Mouse (Mus musculus) heart, postnatal 0 days (tissue): ENCODE measurements around the gene Krt71.

Experiments
- CTCF ChIP-seq: IDR thresholded peaks from 2 replicates; pipeline ENCODE4 v1.5.1; 2016; ENCODE audit warnings: antibody characterized with exemption, control low read depth, low read depth
- EP300 ChIP-seq: IDR thresholded peaks from 2 replicates; pipeline ENCODE4 v1.6.1; 2016; ENCODE audit warnings: antibody characterized with exemption, low read depth

DNA sequence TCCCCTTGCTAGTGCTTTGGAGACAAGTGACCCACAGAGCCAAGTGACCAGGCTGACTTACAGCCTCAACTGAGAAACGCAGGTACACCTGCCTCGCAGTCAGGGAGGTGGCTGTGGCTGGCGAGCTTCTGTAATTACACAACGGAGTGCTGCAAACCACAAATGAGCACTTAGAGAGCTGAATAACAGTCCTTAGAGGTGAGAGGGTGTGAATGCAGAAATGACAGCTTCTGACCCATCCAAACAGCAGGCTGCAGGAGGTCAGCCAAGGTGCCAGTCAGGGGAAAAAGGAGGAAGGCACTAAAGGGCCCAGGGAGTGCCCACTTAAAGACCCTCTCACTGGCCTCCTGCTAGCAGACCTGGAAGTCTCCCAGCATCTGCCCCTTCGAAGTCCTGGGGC, 18.2 kb downstream of the Krt71 start:
- TF ChIP-seq CTCF: no peak
- TF ChIP-seq EP300: no peak
